Mouse (Mus musculus) spleen, adult 2 months (tissue): ENCODE results near the gene Oxld1. TPM values are rescaled to one million over a fixed set of nuclear protein-coding genes. Genes with fewer than 3 reads are reported as not detected.

Experiments used
- DNase-seq, 2 experiments: peaks; one replicate each; pipeline versions ENCODE4 v3.0.0 to v3.0.0-alpha.2; 2012 to 2021; ENCODE audit warnings: low spot score in 2 of 2, low read depth in 1 of 2
- H3K27ac ChIP-seq: fragments of 200-500 bp; 2 replicates; pipeline ENCODE4 v1.5.1; 2012; ENCODE audit warnings: low read length, inconsistent platforms; ENCODE audit not compliant: insufficient read depth
- H3K27me3 ChIP-seq: fragments of 200-500 bp; 2 replicates; pipeline ENCODE4 v1.6.1; 2012; ENCODE audit warnings: mild to moderate bottlenecking, moderate library complexity, low read length, inconsistent platforms; ENCODE audit not compliant: control insufficient read depth, insufficient read depth
- H3K36me3 ChIP-seq: fragments of 200-500 bp; 2 replicates; pipeline ENCODE4 v1.6.1; 2012; ENCODE audit warnings: mild to moderate bottlenecking, low read length, inconsistent platforms; ENCODE audit not compliant: control insufficient read depth, insufficient read depth
- H3K4me1 ChIP-seq: fragments of 200-500 bp; 2 replicates; pipeline ENCODE4 v1.6.1; 2011; ENCODE audit warnings: inconsistent platforms; ENCODE audit not compliant: control insufficient read depth, insufficient read depth, insufficient read length
- H3K4me3 ChIP-seq: fragments of 200-500 bp; 2 replicates; pipeline ENCODE4 v1.5.1; 2011; ENCODE audit warnings: mild to moderate bottlenecking, inconsistent platforms; ENCODE audit not compliant: insufficient read depth, insufficient read length; ENCODE audit errors: extremely low read depth
- CTCF ChIP-seq: fragments of 200-500 bp; IDR thresholded peaks from 2 replicates; pipeline ENCODE4 v1.5.1; 2011; ENCODE audit warnings: mild to moderate bottlenecking, inconsistent platforms; ENCODE audit not compliant: insufficient read depth, insufficient read length, insufficient replicate concordance; ENCODE audit errors: extremely low read depth
- POLR2A ChIP-seq: fragments of 200-500 bp; IDR thresholded peaks from 2 replicates; pipeline ENCODE4 v1.6.1; 2011; ENCODE audit warnings: low read depth, low read length, inconsistent platforms
- WGBS: fragments of 180-500 bp; shearing (Covaris S2); methylation state at CpG from one replicate; pipeline ENCODE4 v1.1.7; 2018; 5-methylcytosine and 5-hydroxymethylcytosine counted together
- polyA plus RNA-seq: library from polyadenylated mRNA; depleted of rRNA; stranded (reverse); fragments of >200 nt; gene quantifications from 2 replicates; pipeline ENCODE4 v1.2.3, GENCODE M21; 2012; rRNA removed

Oxld1 gene
- polyA plus RNA-seq = 9.1 and 11.0 TPM in 2 replicates

DNA sequence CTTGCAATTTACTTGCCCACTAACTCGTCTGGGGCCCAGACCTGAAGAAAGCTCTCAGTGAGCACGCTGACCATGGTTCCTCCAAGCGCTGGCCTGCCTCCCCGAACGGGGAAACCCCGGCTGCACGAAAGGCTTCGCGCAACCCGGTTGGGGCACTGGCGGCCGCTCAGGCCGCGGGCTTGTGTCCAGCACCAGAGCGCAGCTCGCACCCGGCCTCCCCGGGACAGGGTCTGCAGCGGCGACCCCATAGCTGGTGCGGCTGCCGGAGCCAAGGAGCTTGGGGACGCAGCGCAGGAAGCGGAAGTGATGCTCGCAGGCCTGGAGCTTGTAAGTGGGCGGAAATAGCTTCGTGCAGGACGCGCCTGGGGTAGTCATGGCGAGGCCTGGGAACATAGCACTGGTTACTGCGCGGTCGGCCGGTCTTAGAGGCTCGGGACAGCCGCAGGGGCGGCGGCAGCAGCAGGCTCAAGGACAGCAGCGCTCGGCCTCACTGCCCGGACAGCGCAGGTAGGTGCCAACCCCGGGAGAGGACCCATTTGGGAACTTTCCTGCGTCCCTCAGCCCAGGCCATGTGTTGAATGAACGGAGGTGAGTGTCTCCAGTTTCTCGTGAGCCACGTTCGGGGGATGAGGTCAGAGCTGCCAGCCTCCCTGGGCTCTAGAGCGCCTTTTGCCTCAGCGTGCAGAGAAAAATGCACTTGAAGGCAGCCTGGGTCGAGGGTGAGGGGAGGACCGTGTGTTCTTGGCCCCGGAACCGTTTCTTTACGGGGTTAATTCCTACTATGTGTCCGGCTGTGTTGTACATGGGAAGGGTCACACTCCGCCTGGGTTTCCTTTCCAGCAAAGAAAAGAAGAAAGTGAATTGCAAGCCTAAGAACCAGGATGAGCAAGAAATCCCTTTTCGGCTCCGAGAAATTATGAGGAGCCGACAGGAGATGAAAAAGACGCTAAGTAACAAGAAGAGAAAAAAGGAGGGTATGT lies at the start of gene Oxld1, which contains the start of gene Ccdc137:
TSS of gene Oxld1 (minus strand) at position 297 of the 980 bp plus-strand sequence.
TSS of gene Ccdc137 (plus strand) at position 344 of the 980 bp plus-strand sequence.
- Histone ChIP-seq H3K27ac (peak within 1 kb of the TSS; percentile 62), H3K27me3 (no peaks in the 10 kb centered on the region), H3K36me3 (peaks cover 7% of the 10 kb centered on the region), H3K4me3 (peak within 1 kb of the TSS; percentile 83), H3K4me1 (peaks cover 3% of the 10 kb centered on the region; the same call in 1 of the 2 replicates)
- WGBS = 2% methylated on average over 62 of the region's 62 CpGs
- TF ChIP-seq CTCF = no peak
- peak; percentile 78 for TF ChIP-seq POLR2A
- peak; percentile 49 to 69 for DNase-seq

GRCm38 (mm10) chr11:120506899-120507298 lies 49.0 kb upstream of the Oxld1 start:
- H3K27ac ChIP-seq = no peak overlapping the region
- H3K36me3 ChIP-seq = no peaks in the 10 kb centered on the region
- 62% methylated on average over 4 of the region's 4 CpGs for WGBS
- no peak for DNase-seq
- H3K4me3 ChIP-seq = no peak overlapping the region
- no peaks in the 10 kb centered on the region for H3K27me3 ChIP-seq
- TF ChIP-seq CTCF = peak; percentile 4; the same call in 1 of the 2 replicates
- no peak for TF ChIP-seq POLR2A
- peaks cover 4% of the 10 kb centered on the region; the same call in 1 of the 2 replicates for H3K4me1 ChIP-seq

DNA sequence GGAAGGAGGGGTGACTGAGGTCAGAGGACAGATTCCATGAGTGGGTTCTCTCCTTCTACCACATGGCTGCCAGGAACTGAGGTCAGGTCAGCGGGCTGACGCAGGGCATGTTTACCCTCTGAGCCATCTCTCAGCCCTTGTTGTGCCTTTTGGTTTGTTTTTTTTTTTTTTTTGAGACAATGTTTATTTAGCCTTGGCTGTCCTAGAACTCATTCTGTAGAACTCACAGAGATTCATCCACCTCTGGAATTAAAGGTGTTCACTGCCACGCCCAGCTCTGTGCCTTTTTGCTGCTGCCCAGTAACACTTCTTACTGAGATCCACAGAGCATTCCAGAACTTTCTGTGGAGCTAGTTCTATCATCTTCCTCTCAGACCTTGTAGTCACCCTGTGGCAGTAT lies 47.8 kb upstream of the Oxld1 start:
- H3K4me3 ChIP-seq = no peak overlapping the region

GRCm38 (mm10) chr11:120501701-120502100 lies 43.8 kb upstream of the Oxld1 start:
- no peaks in the 10 kb centered on the region for H3K36me3 ChIP-seq
- WGBS = 68% methylated on average over 4 of the region's 4 CpGs
- DNase-seq = no peak
- H3K27me3 ChIP-seq = no peaks in the 10 kb centered on the region
- H3K4me3 ChIP-seq = no peak overlapping the region
- no peak overlapping the region for H3K27ac ChIP-seq
- no peak for TF ChIP-seq CTCF
- no peak for TF ChIP-seq POLR2A
- no peaks in the 10 kb centered on the region for H3K4me1 ChIP-seq

More for the DNA sequence above, 47.8 kb upstream of the Oxld1 start:
- Histone ChIP-seq H3K36me3 (no peaks in the 10 kb centered on the region), H3K27ac (no peak overlapping the region), H3K4me1 (no peaks in the 10 kb centered on the region), H3K27me3 (no peaks in the 10 kb centered on the region)
- DNase-seq = no peak
- TF ChIP-seq POLR2A (no peak), CTCF (no peak)
- 94% methylated on average over 3 of the region's 3 CpGs for WGBS

DNA sequence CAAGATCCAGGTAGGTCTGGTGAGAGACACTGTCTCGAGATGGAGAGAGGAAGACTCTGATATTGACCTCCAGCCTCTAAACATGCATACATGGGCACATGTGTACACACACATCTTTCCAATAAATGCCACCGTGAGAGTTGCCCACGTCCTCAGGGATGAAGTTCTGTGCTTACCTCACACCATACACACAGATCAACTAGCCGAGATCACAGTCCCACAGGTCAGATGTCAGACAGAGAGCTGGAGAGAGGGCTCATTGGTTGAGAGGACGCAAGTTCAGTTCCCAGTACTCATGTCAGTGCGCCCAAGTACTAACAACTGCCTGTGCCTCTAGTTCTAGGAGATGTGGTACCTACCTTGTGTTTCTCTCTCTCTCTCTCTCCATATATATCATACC lies 43.1 kb upstream of the Oxld1 start:
- DNase-seq = no peak
- no peaks in the 10 kb centered on the region for H3K36me3 ChIP-seq
- TF ChIP-seq CTCF = no peak

DNA sequence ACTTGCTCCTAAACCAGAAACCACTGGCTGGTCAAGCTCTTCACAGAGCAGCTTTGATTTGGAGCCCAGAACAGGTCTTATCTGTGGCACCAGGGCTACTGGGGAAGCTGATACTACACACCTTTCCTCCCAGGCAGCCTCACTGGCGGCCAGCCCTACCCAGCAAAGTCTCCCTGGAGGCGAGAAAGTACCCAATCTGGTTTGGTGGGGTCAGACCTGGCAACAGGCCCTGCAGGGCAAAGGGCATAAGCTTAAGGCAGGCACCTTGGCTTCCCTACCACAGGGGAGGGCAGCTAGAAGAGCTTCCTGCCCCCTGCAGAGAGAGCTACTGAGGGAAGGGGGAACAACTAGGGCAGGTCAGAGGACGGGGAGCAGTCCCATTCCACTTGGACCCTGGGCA lies 42.5 kb upstream of the Oxld1 start:
- Histone ChIP-seq H3K4me1 (no peaks in the 10 kb centered on the region), H3K27me3 (no peaks in the 10 kb centered on the region), H3K4me3 (no peak overlapping the region), H3K36me3 (no peaks in the 10 kb centered on the region), H3K27ac (no peak overlapping the region)
- DNase-seq = no peak
- WGBS = 12% methylated on average over 3 of the region's 3 CpGs
- no peak for TF ChIP-seq POLR2A
- no peak for TF ChIP-seq CTCF

More for the DNA sequence above, 43.1 kb upstream of the Oxld1 start:
- H3K4me1 ChIP-seq = no peaks in the 10 kb centered on the region
- H3K4me3 ChIP-seq = no peak overlapping the region
- WGBS = 66% methylated on average over 6 of the region's 6 CpGs
- no peaks in the 10 kb centered on the region for H3K27me3 ChIP-seq
- no peak overlapping the region for H3K27ac ChIP-seq
